Mouse (Mus musculus): ENCODE measurements around the gene Nploc4. TPM values are rescaled to one million over a fixed set of nuclear protein-coding genes. Genes with fewer than 3 reads are reported as not detected.
A peak's percentile ranks its signal among the peaks of the same experiment; 100 is the strongest.
"Not testable (repeated sequence)": the region's sequence is repeated elsewhere in the genome, so short reads cannot be mapped to it uniquely, and the experiment has no call there.

The Nploc4 gene
- polyA plus RNA-seq, 1 experiment from 2014 or later = 49.3 TPM

- no peaks in the 10 kb centered on the region for H3K9me3 ChIP-seq
- peak overlapping the region; percentile 20; the same call in 1 of the 2 replicates for H3K4me3 ChIP-seq
- 27% methylated on average over 26 of the region's 26 CpGs for WGBS
- H3K36me3 ChIP-seq = no peaks in the 10 kb centered on the region
- H3K27me3 ChIP-seq (ENCODE audit: insufficient read depth, poor library complexity, severe bottlenecking) = peaks cover 10% of the 10 kb centered on the region; the same call in 1 of the 2 replicates
- peaks cover 70% of the 10 kb centered on the region for H3K4me1 ChIP-seq (replicated peaks)
- peak overlapping the region; percentile 75 for H3K27ac ChIP-seq
- peak; percentile 69 for DNase-seq (ENCODE audit: low spot score)
These were observed 83.8 kb downstream of the Nploc4 start for GRCm38 (mm10) chr11:120353500-120354303.

GRCm38 (mm10) chr11:120352571-120353290 is 84.8 kb downstream of the Nploc4 start:
- Histone ChIP-seq H3K27ac (peak overlapping the region; percentile 75), H3K4me1 (replicated peaks) (peaks cover 61% of the 10 kb centered on the region), H3K27me3 (ENCODE audit: insufficient read depth, poor library complexity, severe bottlenecking) (peaks cover 10% of the 10 kb centered on the region; the same call in 1 of the 2 replicates), H3K4me3 (peak overlapping the region; percentile 7), H3K9me3 (no peaks in the 10 kb centered on the region), H3K36me3 (peaks cover under 1% of the 10 kb centered on the region; the same call in 1 of the 2 replicates)
- 74% methylated on average over 13 of the region's 13 CpGs for WGBS
- DNase-seq (ENCODE audit: low spot score) = no peak

- H3K9me3 ChIP-seq; H3K36me3 ChIP-seq; H3K4me3 ChIP-seq; DNase-seq (ENCODE audit: low spot score): not testable (repeated sequence)
- Histone ChIP-seq H3K27me3 (ENCODE audit: insufficient read depth, poor library complexity, severe bottlenecking) (peaks cover 10% of the 10 kb centered on the region; the same call in 1 of the 2 replicates), H3K4me1 (replicated peaks) (peaks cover 57% of the 10 kb centered on the region), H3K27ac (0 out of 2 replicates have a peak overlapping the region, but pooled peaks have one; percentile 100)
- 91% methylated on average over 5 of the region's 5 CpGs for WGBS
These were observed 85.5 kb downstream of the Nploc4 start for GRCm38 (mm10) chr11:120352093-120352350.

- Histone ChIP-seq H3K36me3 (peaks cover 11% of the 10 kb centered on the region), H3K9me3 (no peaks in the 10 kb centered on the region), H3K27me3 (ENCODE audit: insufficient read depth, poor library complexity, severe bottlenecking) (peaks cover 10% of the 10 kb centered on the region; the same call in 1 of the 2 replicates), H3K27ac (peak overlapping the region; percentile 100), H3K4me3 (peak overlapping the region; percentile 100), H3K4me1 (replicated peaks) (peaks cover 59% of the 10 kb centered on the region)
- no peak for DNase-seq (ENCODE audit: low spot score)
- WGBS = 87% methylated on average over 10 of the region's 10 CpGs
These were observed 86.0 kb downstream of the Nploc4 start for GRCm38 (mm10) chr11:120351250-120352092.

- Histone ChIP-seq H3K9me3 (no peaks in the 10 kb centered on the region), H3K4me1 (replicated peaks) (peaks cover 57% of the 10 kb centered on the region), H3K4me3 (peak overlapping the region; percentile 100), H3K27me3 (ENCODE audit: insufficient read depth, poor library complexity, severe bottlenecking) (peaks cover 10% of the 10 kb centered on the region; the same call in 1 of the 2 replicates), H3K27ac (peak overlapping the region; percentile 100), H3K36me3 (peaks cover 14% of the 10 kb centered on the region)
- 22% methylated on average over 11 of the region's 11 CpGs for WGBS
- no peak for DNase-seq (ENCODE audit: low spot score)
These were observed 86.8 kb downstream of the Nploc4 start for GRCm38 (mm10) chr11:120350711-120351110.

GRCm38 (mm10) chr11:120349986-120350702 is 87.4 kb downstream of the Nploc4 start:
- WGBS = 3% methylated on average over 68 of the region's 68 CpGs
- H3K4me3 ChIP-seq = peak overlapping the region; percentile 100
- peak overlapping the region; percentile 100 for H3K27ac ChIP-seq
- peaks cover 18% of the 10 kb centered on the region for H3K36me3 ChIP-seq
- peaks cover 60% of the 10 kb centered on the region for H3K4me1 ChIP-seq (replicated peaks)
- DNase-seq (ENCODE audit: low spot score) = peak; percentile 97
- no peaks in the 10 kb centered on the region for H3K9me3 ChIP-seq
- H3K27me3 ChIP-seq (ENCODE audit: insufficient read depth, poor library complexity, severe bottlenecking) = peaks cover 10% of the 10 kb centered on the region; the same call in 1 of the 2 replicates

GRCm38 (mm10) chr11:120349371-120349985 is 88.0 kb downstream of the Nploc4 start:
- H3K36me3 ChIP-seq = peaks cover 25% of the 10 kb centered on the region
- WGBS = 4% methylated on average over 16 of the region's 16 CpGs
- H3K4me1 ChIP-seq (replicated peaks) = peaks cover 63% of the 10 kb centered on the region
- H3K27me3 ChIP-seq (ENCODE audit: insufficient read depth, poor library complexity, severe bottlenecking) = peaks cover 10% of the 10 kb centered on the region; the same call in 1 of the 2 replicates
- no peak for DNase-seq (ENCODE audit: low spot score)
- peak overlapping the region; percentile 100 for H3K27ac ChIP-seq
- H3K4me3 ChIP-seq = peak overlapping the region; percentile 100
- no peaks in the 10 kb centered on the region for H3K9me3 ChIP-seq

- Histone ChIP-seq H3K9me3 (no peaks in the 10 kb centered on the region), H3K4me3 (peak overlapping the region; percentile 100), H3K27ac (peak overlapping the region; percentile 100), H3K4me1 (replicated peaks) (peaks cover 61% of the 10 kb centered on the region), H3K36me3 (peaks cover 26% of the 10 kb centered on the region), H3K27me3 (ENCODE audit: insufficient read depth, poor library complexity, severe bottlenecking) (peaks cover 10% of the 10 kb centered on the region; the same call in 1 of the 2 replicates)
- peak; percentile 84 for DNase-seq (ENCODE audit: low spot score)
- 4% methylated on average over 47 of the region's 53 CpGs for WGBS
These were observed 88.7 kb downstream of the Nploc4 start for GRCm38 (mm10) chr11:120348684-120349370.

- whole genome bisulfite sequencing = under 1% methylated on average over 96 of the region's 103 CpGs
- H3K27me3 ChIP-seq (ENCODE audit: insufficient read depth, poor library complexity, severe bottlenecking) = peaks cover 6% of the 10 kb centered on the region; the same call in 1 of the 2 replicates
- peak within 1 kb of the TSS; percentile 100 for H3K4me3 ChIP-seq
- peaks cover 53% of the 10 kb centered on the region for H3K4me1 ChIP-seq (replicated peaks)
- H3K27ac ChIP-seq = peak within 1 kb of the TSS; percentile 100
- peak; percentile 88 for DNase-seq (ENCODE audit: low spot score)
- H3K36me3 ChIP-seq = peaks cover 26% of the 10 kb centered on the region
- H3K9me3 ChIP-seq = no peaks in the 10 kb centered on the region
These were observed 89.5 kb downstream of the Nploc4 start, which contains the start of gene Actg1 for GRCm38 (mm10) chr11:120347791-120348683. Gene Actg1, minus strand, starts transcription at chr11:120348542.

GRCm38 (mm10) chr11:120347301-120347700 is 90.2 kb downstream of the Nploc4 start:
- no peak for DNase-seq (ENCODE audit: low spot score)
- peak overlapping the region; percentile 100 for H3K4me3 ChIP-seq

More at GRCm38 (mm10) chr11:120347301-120347700, 90.2 kb downstream of the Nploc4 start:
- Histone ChIP-seq H3K9me3 (no peaks in the 10 kb centered on the region), H3K4me1 (replicated peaks) (peaks cover 47% of the 10 kb centered on the region), H3K27me3 (ENCODE audit: insufficient read depth, poor library complexity, severe bottlenecking) (no peaks in the 10 kb centered on the region), H3K27ac (peak overlapping the region; percentile 100), H3K36me3 (peaks cover 26% of the 10 kb centered on the region)
- 12% methylated on average over 10 of the region's 10 CpGs for WGBS

Measured in hindbrain, embryonic 10.5 days (tissue).